8 mouse cellular contexts compared by ENCODE assay signal in genomic region chr4:110020255-110020654, GRCm38 (mm10). TPM values are rescaled to one million over a fixed set of nuclear protein-coding genes. Genes with fewer than 3 reads are reported as not detected.
DNase-seq lines count a peak whose midpoint lies in the region; ATAC-seq and TF ChIP-seq lines count a peak whose summit lies in the region.

No protein-coding gene starts in this region.

- no peaks in the 10 kb centered on the region for H3K27me3 ChIP-seq in intestine, embryonic 15.5 days (replicated peaks)
- peaks cover 51% of the 10 kb centered on the region for H3K27me3 ChIP-seq in midbrain, embryonic 10.5 days (ENCODE audit: low read depth, poor library complexity, severe bottlenecking)
- peaks cover 3% of the 10 kb centered on the region; the same call in 1 of the 2 replicates for H3K27me3 ChIP-seq in small intestine, adult 2 months (ENCODE audit: control insufficient read depth, insufficient read depth, low read length)

- 14% methylated on average over 12 of the region's 12 CpGs for WGBS in intestine, embryonic 15.5 days
- WGBS in midbrain, embryonic 10.5 days = 16% methylated on average over 12 of the region's 12 CpGs
- 11% methylated on average over 12 of the region's 12 CpGs for whole genome bisulfite sequencing in small intestine, adult 2 months

- no peak overlapping the region for H3K27ac ChIP-seq in intestine, embryonic 15.5 days
- H3K27ac ChIP-seq in midbrain, embryonic 10.5 days (replicated peaks) = peak overlapping the region; percentile 53; the same call in 1 of the 2 replicates
- H3K27ac ChIP-seq in small intestine, adult 2 months (ENCODE audit: insufficient read depth, low read depth, low read length) = no peak overlapping the region

- no peaks in the 10 kb centered on the region for H3K4me1 ChIP-seq in intestine, embryonic 15.5 days (replicated peaks)
- H3K4me1 ChIP-seq in midbrain, embryonic 10.5 days = peaks cover 18% of the 10 kb centered on the region
- H3K4me1 ChIP-seq in small intestine, adult 2 months (ENCODE audit: control insufficient read depth, insufficient read depth, insufficient read length, low read length) = no peaks in the 10 kb centered on the region

- no peak for TF ChIP-seq POLR2A in small intestine, adult 2 months (IDR thresholded peaks at IDR 0.05; ENCODE audit: low read depth, low read length)

- H3K4me2 ChIP-seq in intestine, embryonic 15.5 days (replicated peaks) = peak overlapping the region; percentile 14; the same call in 1 of the 2 replicates

- H3K36me3 ChIP-seq in intestine, embryonic 15.5 days = no peaks in the 10 kb centered on the region
- H3K36me3 ChIP-seq in midbrain, embryonic 10.5 days = no peaks in the 10 kb centered on the region
- no peaks in the 10 kb centered on the region for H3K36me3 ChIP-seq in small intestine, adult 2 months (ENCODE audit: control insufficient read depth, insufficient read depth, low read length)

- peak; percentile 70 for TF ChIP-seq CTCF in small intestine, adult 2 months (IDR thresholded peaks at IDR 0.05; ENCODE audit: extremely low read depth, insufficient read length, insufficient replicate concordance, low read depth, low read length)

- peak; percentile 62 for DNase-seq in gastrocnemius, postnatal 14 days
- DNase-seq in left cerebral cortex, postnatal 10 days (ENCODE audit: extremely low spot score in 1 of 2, low spot score in 2 of 2) = peak; percentile 75 to 82
- peak; percentile 86 for DNase-seq in midbrain, embryonic 10.5 days (ENCODE audit: low spot score)

- intact Hi-C loops in gastrocnemius, postnatal 14 days (cut with DNase I; ENCODE audit: low total_unique reads) = loop anchor here (5.0 kb wide), 1 partner anchor 258 kb away; no protein-coding TSS in a partner anchor
- intact Hi-C loops in left cerebral cortex, postnatal 10 days (cut with DNase I) = loop anchor here (5.0 kb wide), 1 partner anchor 263 kb away; no protein-coding TSS in a partner anchor

- no peak overlapping the region for H3K9ac ChIP-seq in intestine, embryonic 15.5 days

- ATAC-seq in activated CD4-positive, CD25-positive, alpha-beta regulatory T cell, adult 4 months = peak; percentile 80
- peak; percentile 88 for ATAC-seq in common myeloid progenitor, adult 5-6 weeks (replicated peaks; ENCODE audit: low read depth, poor library complexity, severe bottlenecking)
- ATAC-seq in intestine, embryonic 15.5 days = 0 out of 2 replicates have a peak, but pooled peaks have one; percentile 45
- ATAC-seq in erythroid progenitor cell, adult 5-6 weeks (replicated peaks; ENCODE audit: low FRiP score, poor library complexity, severe bottlenecking) = no peak

- no peaks in the 10 kb centered on the region for H3K9me3 ChIP-seq in intestine, embryonic 15.5 days
- no peaks in the 10 kb centered on the region for H3K9me3 ChIP-seq in midbrain, embryonic 10.5 days (replicated peaks)

- no peak overlapping the region for H3K4me3 ChIP-seq in intestine, embryonic 15.5 days (replicated peaks)
- H3K4me3 ChIP-seq in midbrain, embryonic 10.5 days = peak overlapping the region; percentile 32
- H3K4me3 ChIP-seq in small intestine, adult 2 months (ENCODE audit: low read depth, low read length) = no peak overlapping the region

RNA-seq across cellular contexts. Expression of gene Dmrta2, which starts 42.4 kb away (rescaled TPM):
- not detected for polyA plus RNA-seq in activated CD4-positive, CD25-positive, alpha-beta regulatory T cell, adult 4 months (2017; shearing (Covaris generic))
- 0.27 TPM in 1 of 2 replicates, not detected in the other for total RNA-seq in common myeloid progenitor, adult 5-6 weeks (2017)
- under 1 TPM; 0.18 to 0.23 TPM for total RNA-seq in gastrocnemius, postnatal 14 days (2021)
- polyA plus RNA-seq in intestine, embryonic 15.5 days (2015; fragmentation: Nextera tagmentation; extraction: Ambion mirVana) = 0.05 TPM in 2 replicates
- total RNA-seq in left cerebral cortex, postnatal 10 days (2021) = 1 to 10 TPM; 2.4 to 2.8 TPM
- 2.3 and 2.4 TPM in 2 replicates for polyA plus RNA-seq in midbrain, embryonic 10.5 days (2016; fragmentation: Nextera tagmentation; extraction: Ambion mirVana)
- 0.51 and 0.93 TPM in 2 replicates for polyA plus RNA-seq in small intestine, adult 2 months (2012; rRNA removed)
- total RNA-seq in erythroid progenitor cell, adult 5-6 weeks (2015; ENCODE audit: low replicate concordance) = not detected in 2 replicates
- total RNA-seq in erythroid progenitor cell, adult 5-6 weeks (2017; ENCODE audit: low replicate concordance) = 0.51 TPM in 1 of 2 replicates, not detected in the other
